Mouse (Mus musculus) ES-Bruce4 (cell line): ENCODE results near the gene Iars2.

ENCODE experiments used
- CTCF ChIP-seq: IDR thresholded peaks from one replicate; pipeline ENCODE4 v1.8.1; 2011; ENCODE audit warnings: low read depth, low read length
- EP300 ChIP-seq: IDR thresholded peaks from 2 replicates; pipeline ENCODE4 v1.6.1; 2011; ENCODE audit warnings: low read depth, low read length; ENCODE audit not compliant: insufficient read depth
- POLR2A ChIP-seq: IDR thresholded peaks from one replicate; pipeline ENCODE4 v1.8.1; 2011; ENCODE audit warnings: low read length; ENCODE audit not compliant: insufficient read depth

GRCm38 (mm10) chr1:185252351-185252750 lies 76.8 kb downstream of the Iars2 start:
- TF ChIP-seq EP300 (no peak), CTCF (no peak), POLR2A (no peak)
